Mouse (Mus musculus): ENCODE data around the gene Olfr670.

DNA sequence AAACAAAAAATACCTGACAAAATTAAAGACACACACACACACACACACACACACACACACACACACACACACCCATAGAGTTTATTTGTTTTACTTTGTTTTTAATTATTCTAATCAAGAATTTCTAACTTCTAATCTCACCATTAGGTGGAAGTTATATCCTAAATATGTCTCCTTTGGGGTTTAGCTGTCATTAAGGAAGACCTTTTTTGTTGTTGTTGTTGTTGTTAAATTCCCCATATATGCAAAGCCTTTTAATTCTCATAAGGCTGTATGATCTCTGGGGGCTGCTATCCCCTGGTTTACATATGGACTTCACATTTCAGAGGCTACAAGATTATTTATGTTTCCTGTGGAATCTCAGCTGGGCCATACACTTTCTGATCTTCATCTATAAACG is 28.5 kb downstream of the Olfr670 start, which contains the start of gene Olfr669:
- no peak for TF ChIP-seq CTCF (conservative IDR thresholded peaks at IDR 0.05; ENCODE audit: insufficient read depth, insufficient read length, low read depth, low read length)
- TF ChIP-seq POLR2A (IDR thresholded peaks at IDR 0.05; ENCODE audit: low read depth, low read length), result no peak

Measured in kidney, adult 2 months (tissue).